ENCODE assay signal across 14 mouse cellular contexts in genomic region chr9:70591486-70591885, GRCm38 (mm10).
"Had no signal": no experiment of that assay in that cellular context is flagged by ENCODE, and none has a peak within 500 bp of the region (broad histone marks: within the 10 kb centered on the region; RNA-seq: fewer than 3 reads in every experiment).

No protein-coding gene starts in this region.

- ATAC-seq: midbrain, embryonic 13.5 days had no signal

- H3K9me3 ChIP-seq: limb, embryonic 15.5 days; midbrain, embryonic 13.5 days; neural tube, embryonic 15.5 days had no signal

- H3K4me3 ChIP-seq: limb, embryonic 15.5 days; midbrain, embryonic 13.5 days; myocyte; neural tube, embryonic 15.5 days had no signal

- H3K4me2 ChIP-seq: limb, embryonic 15.5 days; midbrain, embryonic 13.5 days; neural tube, embryonic 15.5 days had no signal

- DNase-seq: kidney, adult 11 months; kidney, adult 9 months; kidney, postnatal 10 days; lung, adult 18-20 months; right cerebral cortex, adult 18-20 months; right cerebral cortex, postnatal 25 days; thymus, adult 2 months; thymus, postnatal 25 days had no signal

- H3K4me1 ChIP-seq: limb, embryonic 15.5 days; midbrain, embryonic 13.5 days; neural tube, embryonic 15.5 days had no signal

- H3K27me3 ChIP-seq: limb, embryonic 15.5 days; midbrain, embryonic 13.5 days; neural tube, embryonic 15.5 days had no signal

- H3K9ac ChIP-seq: limb, embryonic 15.5 days; liver, embryonic 14.5 days; midbrain, embryonic 13.5 days; neural tube, embryonic 15.5 days had no signal

- H3K27ac ChIP-seq: limb, embryonic 15.5 days; liver, embryonic 14.5 days; midbrain, embryonic 13.5 days; neural tube, embryonic 15.5 days; stomach, postnatal 0 days had no signal
